Mouse (Mus musculus): ENCODE data around the gene Asb2. TPM values are rescaled to one million over a fixed set of nuclear protein-coding genes. Genes with fewer than 3 reads are reported as not detected.

Asb2 gene
- 0.90 and 2.3 TPM in 2 replicates for polyA plus RNA-seq (2014; fragmentation: Nextera tagmentation; extraction: Ambion mirVana)

DNA sequence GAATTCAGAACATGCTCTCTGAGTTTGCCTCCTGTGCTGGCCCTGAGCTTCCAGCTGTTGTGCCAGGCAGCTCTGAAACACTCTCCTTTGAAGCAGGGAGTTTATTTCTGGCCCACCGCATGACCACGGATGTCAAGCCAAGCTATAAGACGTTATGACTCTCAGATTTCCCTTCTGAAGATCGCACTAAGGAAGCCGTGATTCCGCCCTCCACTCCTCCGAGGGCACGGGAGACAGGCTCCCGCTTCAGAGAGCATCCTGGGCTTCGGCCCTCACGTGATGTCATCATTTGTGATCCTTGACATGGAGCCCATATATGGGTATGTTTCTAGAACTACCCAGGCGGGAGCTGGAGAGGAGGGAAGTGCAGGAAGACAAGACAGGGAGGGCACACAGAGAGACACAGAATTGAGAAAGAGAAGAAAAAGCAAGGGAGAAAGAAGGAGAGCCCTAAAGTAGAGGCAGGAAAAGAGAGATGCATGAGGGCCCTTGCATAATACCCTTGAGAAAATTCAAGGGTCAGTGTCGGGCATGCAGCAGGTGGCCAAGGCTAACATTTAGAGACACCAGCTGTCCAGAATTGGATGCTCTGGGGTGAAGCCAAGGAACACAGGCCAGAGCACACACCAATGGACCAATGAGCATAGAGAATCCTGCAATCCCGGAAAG, at the start of gene Asb2:
Gene Asb2 (minus strand): TSS at position 256 of the 669 bp plus-strand sequence.
- Histone ChIP-seq H3K27ac (ENCODE audit: low read depth, low read length) (no peak within 1 kb of the TSS), H3K27me3 (ENCODE audit: control insufficient read depth, insufficient read depth, low read length) (no peaks in the 10 kb centered on the region), H3K4me2 (ENCODE audit: low read depth, low read length) (no peak within 1 kb of the TSS), H3K4me1 (ENCODE audit: control insufficient read depth, insufficient read depth, low read length) (no peaks in the 10 kb centered on the region), H3K4me3 (ENCODE audit: low read depth, low read length) (no peak within 1 kb of the TSS), H3K9me3 (ENCODE audit: control insufficient read depth, low read length) (no peaks in the 10 kb centered on the region), H3K9ac (replicated peaks; ENCODE audit: low read depth, low read length) (no peak within 1 kb of the TSS), H3K36me3 (ENCODE audit: control insufficient read depth, insufficient read depth, low read length) (no peaks in the 10 kb centered on the region)
- ATAC-seq (ENCODE audit: low read depth): no peak
- 74% methylated on average over 14 of the region's 14 CpGs for WGBS

- Histone ChIP-seq H3K4me1 (ENCODE audit: control insufficient read depth, insufficient read depth, low read length) (no peaks in the 10 kb centered on the region), H3K27ac (ENCODE audit: low read depth, low read length) (no peak overlapping the region), H3K9ac (replicated peaks; ENCODE audit: low read depth, low read length) (no peak overlapping the region), H3K27me3 (ENCODE audit: control insufficient read depth, insufficient read depth, low read length) (no peaks in the 10 kb centered on the region), H3K9me3 (ENCODE audit: control insufficient read depth, low read length) (no peaks in the 10 kb centered on the region), H3K4me2 (ENCODE audit: low read depth, low read length) (no peak overlapping the region), H3K36me3 (ENCODE audit: control insufficient read depth, insufficient read depth, low read length) (peaks cover 38% of the 10 kb centered on the region), H3K4me3 (ENCODE audit: low read depth, low read length) (no peak overlapping the region)
- ATAC-seq (ENCODE audit: low read depth): no peak
- WGBS: 91% methylated on average over 18 of the region's 18 CpGs
Observed at GRCm38 (mm10) chr12:103404131-103404530, 48.3 kb upstream of the Asb2 start.

DNA sequence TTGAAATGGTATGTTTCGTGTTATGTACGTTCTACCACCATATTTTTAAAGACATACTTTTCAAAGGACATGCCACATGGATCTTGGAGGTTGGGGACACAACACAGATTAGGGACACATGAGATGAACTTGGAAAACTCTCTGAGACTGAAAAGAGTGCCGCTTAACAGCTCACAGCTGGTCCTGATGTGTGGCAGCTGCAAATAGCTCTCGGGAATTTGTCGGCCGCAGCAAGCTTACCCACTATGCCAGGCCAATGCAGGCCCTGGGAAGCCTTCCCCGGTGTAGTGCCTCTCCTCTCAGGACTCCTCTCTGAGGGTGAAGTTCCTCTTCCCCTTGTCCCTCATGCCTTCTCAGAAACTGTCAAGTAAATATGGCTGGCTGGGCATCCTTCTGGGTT, 41.0 kb upstream of the Asb2 start:
- H3K27ac ChIP-seq (ENCODE audit: low read depth, low read length): no peak overlapping the region
- 83% methylated on average over 7 of the region's 7 CpGs for WGBS
- H3K9ac ChIP-seq (replicated peaks; ENCODE audit: low read depth, low read length): no peak overlapping the region
- H3K9me3 ChIP-seq (ENCODE audit: control insufficient read depth, low read length): no peaks in the 10 kb centered on the region
- no peak overlapping the region for H3K4me2 ChIP-seq (ENCODE audit: low read depth, low read length)
- no peak for ATAC-seq (ENCODE audit: low read depth)
- H3K4me1 ChIP-seq (ENCODE audit: control insufficient read depth, insufficient read depth, low read length): no peaks in the 10 kb centered on the region
- no peak overlapping the region for H3K4me3 ChIP-seq (ENCODE audit: low read depth, low read length)
- H3K27me3 ChIP-seq (ENCODE audit: control insufficient read depth, insufficient read depth, low read length): no peaks in the 10 kb centered on the region
- peaks cover 5% of the 10 kb centered on the region; the same call in 1 of the 2 replicates for H3K36me3 ChIP-seq (ENCODE audit: control insufficient read depth, insufficient read depth, low read length)

DNA sequence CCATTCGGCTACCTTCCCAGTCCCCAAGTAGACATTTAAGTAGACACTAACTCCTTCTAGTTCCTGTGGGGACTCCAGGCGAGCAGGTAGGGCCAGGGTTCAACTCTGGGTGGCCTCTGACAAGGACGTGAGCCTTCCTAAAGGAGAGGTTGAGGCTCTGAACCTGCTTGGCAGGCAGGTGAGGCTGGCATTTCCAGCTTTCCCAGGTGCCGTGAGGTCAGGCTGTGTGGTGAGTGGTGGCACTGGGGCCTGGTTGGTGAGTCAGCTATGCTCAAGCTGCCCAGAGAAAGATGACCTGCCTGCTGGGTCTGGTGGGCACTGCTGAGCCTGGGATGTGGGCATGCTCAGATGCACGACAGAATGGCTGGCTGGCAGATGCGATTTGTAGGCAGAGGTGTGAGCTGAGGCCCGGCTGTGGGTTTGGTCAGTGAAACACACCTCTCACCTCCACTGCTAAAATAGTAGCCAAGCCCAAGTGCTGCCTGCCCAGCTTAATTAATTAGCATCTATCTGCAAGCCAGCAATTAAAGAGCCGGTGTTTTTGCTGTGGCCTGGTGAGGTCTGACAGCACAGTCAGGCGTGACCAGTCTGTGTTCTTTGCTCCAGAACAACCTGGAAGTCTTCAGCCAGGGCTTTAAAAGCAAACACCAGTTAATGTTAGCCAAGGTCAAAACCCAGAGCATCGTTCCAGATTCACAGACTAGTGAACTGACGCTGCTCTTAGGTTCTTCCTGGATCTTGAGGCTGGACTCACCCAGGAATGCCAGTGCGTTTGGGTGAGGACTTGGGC, 39.9 kb upstream of the Asb2 start:
- H3K4me1 ChIP-seq (ENCODE audit: control insufficient read depth, insufficient read depth, low read length): no peaks in the 10 kb centered on the region
- H3K36me3 ChIP-seq (ENCODE audit: control insufficient read depth, insufficient read depth, low read length): no peaks in the 10 kb centered on the region
- ATAC-seq (ENCODE audit: low read depth): no peak
- WGBS: 86% methylated on average over 12 of the region's 12 CpGs
- no peak overlapping the region for H3K27ac ChIP-seq (ENCODE audit: low read depth, low read length)
- H3K4me3 ChIP-seq (ENCODE audit: low read depth, low read length): no peak overlapping the region
- no peaks in the 10 kb centered on the region for H3K9me3 ChIP-seq (ENCODE audit: control insufficient read depth, low read length)
- no peak overlapping the region for H3K9ac ChIP-seq (replicated peaks; ENCODE audit: low read depth, low read length)
- no peak overlapping the region for H3K4me2 ChIP-seq (ENCODE audit: low read depth, low read length)
- no peaks in the 10 kb centered on the region for H3K27me3 ChIP-seq (ENCODE audit: control insufficient read depth, insufficient read depth, low read length)

GRCm38 (mm10) chr12:103393528-103393927, 37.7 kb upstream of the Asb2 start:
- WGBS: 58% methylated on average over 6 of the region's 6 CpGs
- Histone ChIP-seq H3K9ac (replicated peaks; ENCODE audit: low read depth, low read length) (no peak overlapping the region), H3K36me3 (ENCODE audit: control insufficient read depth, insufficient read depth, low read length) (no peaks in the 10 kb centered on the region), H3K4me3 (ENCODE audit: low read depth, low read length) (no peak overlapping the region), H3K4me1 (ENCODE audit: control insufficient read depth, insufficient read depth, low read length) (peaks cover 5% of the 10 kb centered on the region; the same call in 1 of the 2 replicates), H3K27ac (ENCODE audit: low read depth, low read length) (no peak overlapping the region), H3K27me3 (ENCODE audit: control insufficient read depth, insufficient read depth, low read length) (no peaks in the 10 kb centered on the region), H3K4me2 (ENCODE audit: low read depth, low read length) (no peak overlapping the region), H3K9me3 (ENCODE audit: control insufficient read depth, low read length) (no peaks in the 10 kb centered on the region)
- ATAC-seq (ENCODE audit: low read depth): no peak

DNA sequence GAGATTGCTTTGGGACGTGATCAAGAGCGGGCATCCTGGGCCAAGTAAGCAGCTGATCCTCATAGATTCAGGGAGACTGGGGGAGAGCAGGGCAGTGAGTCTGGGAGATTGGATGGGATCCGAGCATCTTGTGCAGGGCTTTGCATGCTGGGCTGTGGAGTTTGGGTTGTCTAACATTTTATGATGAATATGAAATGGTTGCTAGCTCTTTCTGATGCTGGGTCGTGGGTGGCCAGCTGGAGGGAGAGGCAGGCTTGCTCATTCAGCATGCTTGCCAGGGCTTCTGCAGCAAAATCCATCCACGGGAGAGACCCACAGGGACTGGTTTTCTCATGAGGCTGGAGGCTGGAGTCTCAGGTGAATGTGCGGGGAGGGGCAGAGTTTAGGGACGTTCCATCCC, 35.3 kb upstream of the Asb2 start:
- Histone ChIP-seq H3K9ac (replicated peaks; ENCODE audit: low read depth, low read length) (no peak overlapping the region), H3K4me2 (ENCODE audit: low read depth, low read length) (no peak overlapping the region), H3K4me3 (ENCODE audit: low read depth, low read length) (no peak overlapping the region), H3K9me3 (ENCODE audit: control insufficient read depth, low read length) (no peaks in the 10 kb centered on the region), H3K4me1 (ENCODE audit: control insufficient read depth, insufficient read depth, low read length) (peaks cover 5% of the 10 kb centered on the region; the same call in 1 of the 2 replicates), H3K27me3 (ENCODE audit: control insufficient read depth, insufficient read depth, low read length) (no peaks in the 10 kb centered on the region), H3K36me3 (ENCODE audit: control insufficient read depth, insufficient read depth, low read length) (no peaks in the 10 kb centered on the region), H3K27ac (ENCODE audit: low read depth, low read length) (no peak overlapping the region)
- ATAC-seq (ENCODE audit: low read depth): no peak
- 81% methylated on average over 7 of the region's 7 CpGs for WGBS

- H3K9ac ChIP-seq (replicated peaks; ENCODE audit: low read depth, low read length): no peak overlapping the region
- 87% methylated on average over 4 of the region's 4 CpGs for WGBS
- no peak overlapping the region for H3K4me3 ChIP-seq (ENCODE audit: low read depth, low read length)
- H3K4me2 ChIP-seq (ENCODE audit: low read depth, low read length): no peak overlapping the region
- H3K36me3 ChIP-seq (ENCODE audit: control insufficient read depth, insufficient read depth, low read length): no peaks in the 10 kb centered on the region
- peaks cover 5% of the 10 kb centered on the region; the same call in 1 of the 2 replicates for H3K4me1 ChIP-seq (ENCODE audit: control insufficient read depth, insufficient read depth, low read length)
- no peak overlapping the region for H3K27ac ChIP-seq (ENCODE audit: low read depth, low read length)
- no peaks in the 10 kb centered on the region for H3K27me3 ChIP-seq (ENCODE audit: control insufficient read depth, insufficient read depth, low read length)
- ATAC-seq (ENCODE audit: low read depth): no peak
- no peaks in the 10 kb centered on the region for H3K9me3 ChIP-seq (ENCODE audit: control insufficient read depth, low read length)
Observed at GRCm38 (mm10) chr12:103389982-103390381, 34.2 kb upstream of the Asb2 start.

GRCm38 (mm10) chr12:103389348-103389727, 33.5 kb upstream of the Asb2 start:
- WGBS: 54% methylated on average over 2 of the region's 2 CpGs
- Histone ChIP-seq H3K9ac (replicated peaks; ENCODE audit: low read depth, low read length) (peak overlapping the region; percentile 84), H3K4me1 (ENCODE audit: control insufficient read depth, insufficient read depth, low read length) (peaks cover 5% of the 10 kb centered on the region; the same call in 1 of the 2 replicates), H3K36me3 (ENCODE audit: control insufficient read depth, insufficient read depth, low read length) (no peaks in the 10 kb centered on the region), H3K27me3 (ENCODE audit: control insufficient read depth, insufficient read depth, low read length) (no peaks in the 10 kb centered on the region), H3K27ac (ENCODE audit: low read depth, low read length) (no peak overlapping the region), H3K4me3 (ENCODE audit: low read depth, low read length) (peak overlapping the region; percentile 66), H3K9me3 (ENCODE audit: control insufficient read depth, low read length) (no peaks in the 10 kb centered on the region), H3K4me2 (ENCODE audit: low read depth, low read length) (peak overlapping the region; percentile 78)
- no peak for ATAC-seq (ENCODE audit: low read depth)

All from neural tube, embryonic 14.5 days (tissue).